In genomic region chr1:180966542-180966941, GRCm38 (mm10) we compare ENCODE assay signal across 12 mouse cellular contexts. TPM values are rescaled to one million over a fixed set of nuclear protein-coding genes. Genes with fewer than 3 reads are reported as not detected.
A peak's percentile ranks its signal among the peaks of the same experiment; 100 is the strongest.
DNase-seq lines count a peak whose midpoint lies in the region; ATAC-seq and TF ChIP-seq lines count a peak whose summit lies in the region.
"Had no signal": no experiment of that assay in that cellular context is flagged by ENCODE, and none has a peak within 500 bp of the region (broad histone marks: within the 10 kb centered on the region; RNA-seq: fewer than 3 reads in every experiment).

No protein-coding gene starts in this region.

- TF ChIP-seq POLR2A in thymus, adult 2 months (IDR thresholded peaks at IDR 0.05; ENCODE audit: control insufficient read depth, extremely low read depth, insufficient read depth, low read length, poor library complexity): no peak

- no peak for TF ChIP-seq CTCF in intestine, postnatal 0 days (IDR thresholded peaks at IDR 0.05; ENCODE audit: low read depth)
- TF ChIP-seq CTCF in thymus, adult 2 months (IDR thresholded peaks at IDR 0.05; ENCODE audit: borderline replicate concordance, control insufficient read depth, extremely low read depth, insufficient read depth, low read length, poor library complexity): no peak

- no peak overlapping the region for H3K27ac ChIP-seq in intestine, postnatal 0 days (ENCODE audit: low read depth, low read length)
- no peak overlapping the region for H3K27ac ChIP-seq in intestine, embryonic 15.5 days
- no peak overlapping the region for H3K27ac ChIP-seq in embryonic facial prominence, embryonic 14.5 days (replicated peaks; ENCODE audit: low read depth, low read length)
- no peak overlapping the region for H3K27ac ChIP-seq in thymus, adult 2 months (ENCODE audit: control insufficient read depth, insufficient read depth, low read length)
- H3K27ac ChIP-seq: limb, embryonic 10.5 days; macrophage had no signal

- H3K9me3 ChIP-seq in intestine, postnatal 0 days (ENCODE audit: control insufficient read depth): no peaks in the 10 kb centered on the region
- H3K9me3 ChIP-seq in intestine, embryonic 15.5 days: no peaks in the 10 kb centered on the region
- no peaks in the 10 kb centered on the region for H3K9me3 ChIP-seq in embryonic facial prominence, embryonic 14.5 days (ENCODE audit: control insufficient read depth, low read length)
- H3K9me3 ChIP-seq: limb, embryonic 10.5 days had no signal

- peak; percentile 88 for DNase-seq in Muller cell, postnatal 12 days (ENCODE audit: inconsistent ontology term)
- DNase-seq in embryonic facial prominence, embryonic 14.5 days (ENCODE audit: low spot score): peak; percentile 68
- peak; percentile 53 to 73 for DNase-seq in kidney, postnatal 4 days
- no peak for DNase-seq in thymus, adult 2 months
- no peak for DNase-seq in cerebellum, adult 11 months
- DNase-seq: cerebellum, adult 9-11 months had no signal

- no peak overlapping the region for H3K4me2 ChIP-seq in intestine, postnatal 0 days (replicated peaks; ENCODE audit: low read depth)
- H3K4me2 ChIP-seq in intestine, embryonic 15.5 days (replicated peaks): no peak overlapping the region
- H3K4me2 ChIP-seq in embryonic facial prominence, embryonic 14.5 days (ENCODE audit: low read depth, low read length): no peak overlapping the region

- H3K36me3 ChIP-seq in intestine, postnatal 0 days (ENCODE audit: control insufficient read depth, insufficient read depth): peaks cover 68% of the 10 kb centered on the region
- peaks cover 29% of the 10 kb centered on the region for H3K36me3 ChIP-seq in intestine, embryonic 15.5 days
- peaks cover 58% of the 10 kb centered on the region for H3K36me3 ChIP-seq in embryonic facial prominence, embryonic 14.5 days (ENCODE audit: control insufficient read depth, insufficient read depth, low read length)
- H3K36me3 ChIP-seq in thymus, adult 2 months (ENCODE audit: control insufficient read depth, insufficient read depth, low read length): peaks cover 18% of the 10 kb centered on the region; the same call in 1 of the 2 replicates

- no peak overlapping the region for H3K4me3 ChIP-seq in intestine, postnatal 0 days (ENCODE audit: low read depth, low read length)
- no peak overlapping the region for H3K4me3 ChIP-seq in intestine, embryonic 15.5 days (replicated peaks)
- H3K4me3 ChIP-seq in embryonic facial prominence, embryonic 14.5 days (ENCODE audit: low read depth, low read length): no peak overlapping the region
- H3K4me3 ChIP-seq in thymus, adult 2 months (ENCODE audit: control insufficient read depth, insufficient read depth, low read length): no peak overlapping the region
- H3K4me3 ChIP-seq: erythroblast, embryonic 14.5 days; limb, embryonic 10.5 days had no signal

- 0 out of 2 replicates have a peak, but pooled peaks have one; percentile 8 for ATAC-seq in intestine, postnatal 0 days
- ATAC-seq in intestine, embryonic 15.5 days: no peak
- ATAC-seq in embryonic facial prominence, embryonic 14.5 days (ENCODE audit: low read depth): 0 out of 2 replicates have a peak, but pooled peaks have one; percentile 9
- no peak for ATAC-seq in CD4-positive, CD25-positive, alpha-beta regulatory T cell, adult 4 months

- H3K9ac ChIP-seq in intestine, postnatal 0 days (ENCODE audit: low read depth, low read length): no peak overlapping the region
- H3K9ac ChIP-seq in intestine, embryonic 15.5 days: no peak overlapping the region
- H3K9ac ChIP-seq in embryonic facial prominence, embryonic 14.5 days (ENCODE audit: low read depth, low read length): no peak overlapping the region

- H3K4me1 ChIP-seq in intestine, postnatal 0 days (replicated peaks; ENCODE audit: control insufficient read depth, insufficient read depth, low read length): no peaks in the 10 kb centered on the region
- H3K4me1 ChIP-seq in intestine, embryonic 15.5 days (replicated peaks): no peaks in the 10 kb centered on the region
- H3K4me1 ChIP-seq in embryonic facial prominence, embryonic 14.5 days (ENCODE audit: control insufficient read depth, insufficient read depth, low read length): no peaks in the 10 kb centered on the region
- no peaks in the 10 kb centered on the region for H3K4me1 ChIP-seq in thymus, adult 2 months (replicated peaks; ENCODE audit: control insufficient read depth, insufficient read depth, low read length)
- H3K4me1 ChIP-seq: limb, embryonic 10.5 days had no signal

- H3K27me3 ChIP-seq in intestine, postnatal 0 days (replicated peaks; ENCODE audit: control insufficient read depth, insufficient read depth, low read length): no peaks in the 10 kb centered on the region
- H3K27me3 ChIP-seq in intestine, embryonic 15.5 days (replicated peaks): no peaks in the 10 kb centered on the region
- no peaks in the 10 kb centered on the region for H3K27me3 ChIP-seq in embryonic facial prominence, embryonic 14.5 days (replicated peaks; ENCODE audit: control insufficient read depth, insufficient read depth, low read length)
- H3K27me3 ChIP-seq in thymus, adult 2 months (ENCODE audit: control insufficient read depth, insufficient read depth, low read length): no peaks in the 10 kb centered on the region

- WGBS in intestine, postnatal 0 days: 65% methylated on average over 3 of the region's 3 CpGs
- 47% methylated on average over 3 of the region's 3 CpGs for WGBS in intestine, embryonic 15.5 days
- WGBS in embryonic facial prominence, embryonic 14.5 days: 37% methylated on average over 3 of the region's 3 CpGs
- WGBS in thymus, adult 2 months: 94% methylated on average over 3 of the region's 3 CpGs

RNA-seq across cellular contexts. Expression of gene Tmem63a, which starts 24.4 kb away (rescaled TPM):
- polyA plus RNA-seq in intestine, postnatal 0 days (2015; fragmentation: Nextera tagmentation; extraction: Ambion mirVana): 9.5 and 10.2 TPM in 2 replicates
- 15.0 and 15.8 TPM in 2 replicates for polyA plus RNA-seq in intestine, embryonic 15.5 days (2015; fragmentation: Nextera tagmentation; extraction: Ambion mirVana)
- 12.5 and 13.2 TPM in 2 replicates for polyA plus RNA-seq in embryonic facial prominence, embryonic 14.5 days (2014; fragmentation: Nextera tagmentation; extraction: Ambion mirVana)
- polyA plus RNA-seq in thymus, adult 2 months (2012; rRNA removed): 47.3 and 49.3 TPM in 2 replicates
- 10 to 100 TPM; 17.2 to 34.7 TPM for polyA plus RNA-seq in CD4-positive, CD25-positive, alpha-beta regulatory T cell, adult 4 months (2017; shearing (Covaris generic))

RNA-seq across cellular contexts. Expression of gene Lefty1, which starts 31.7 kb away (rescaled TPM):
- 0.90 and 1.3 TPM in 2 replicates for polyA plus RNA-seq in intestine, postnatal 0 days (2015; fragmentation: Nextera tagmentation; extraction: Ambion mirVana)
- 2.2 and 2.4 TPM in 2 replicates for polyA plus RNA-seq in intestine, embryonic 15.5 days (2015; fragmentation: Nextera tagmentation; extraction: Ambion mirVana)
- 2.9 and 3.2 TPM in 2 replicates for polyA plus RNA-seq in embryonic facial prominence, embryonic 14.5 days (2014; fragmentation: Nextera tagmentation; extraction: Ambion mirVana)
- 6.0 and 6.4 TPM in 2 replicates for polyA plus RNA-seq in thymus, adult 2 months (2012; rRNA removed)
- not detected for polyA plus RNA-seq in CD4-positive, CD25-positive, alpha-beta regulatory T cell, adult 4 months (2017; shearing (Covaris generic))

RNA-seq across cellular contexts. Expression of gene Ephx1, which starts 54.2 kb away (rescaled TPM):
- polyA plus RNA-seq in intestine, postnatal 0 days (2015; fragmentation: Nextera tagmentation; extraction: Ambion mirVana): 4.3 and 4.9 TPM in 2 replicates
- polyA plus RNA-seq in intestine, embryonic 15.5 days (2015; fragmentation: Nextera tagmentation; extraction: Ambion mirVana): 3.6 and 4.0 TPM in 2 replicates
- polyA plus RNA-seq in embryonic facial prominence, embryonic 14.5 days (2014; fragmentation: Nextera tagmentation; extraction: Ambion mirVana): 13.1 and 15.4 TPM in 2 replicates
- polyA plus RNA-seq in thymus, adult 2 months (2012; rRNA removed): 33.2 and 39.3 TPM in 2 replicates
- 100 to 1,000 TPM; 247 to 262 TPM for polyA plus RNA-seq in CD4-positive, CD25-positive, alpha-beta regulatory T cell, adult 4 months (2017; shearing (Covaris generic))
- polyA plus RNA-seq: erythroblast, embryonic 14.5 days had no signal

Comparison
In these comparisons a context has a peak if more than half of its experiments do, and no peak if none do; other contexts are left out.
1. ATAC-seq: peak in intestine, postnatal 0 days (single experiment) and embryonic facial prominence, embryonic 14.5 days (single experiment); none in intestine, embryonic 15.5 days (single experiment) and CD4-positive, CD25-positive, alpha-beta regulatory T cell, adult 4 months (single experiment).
2. DNase-seq: peak in Muller cell, postnatal 12 days (single experiment), embryonic facial prominence, embryonic 14.5 days (single experiment) and kidney, postnatal 4 days (2 of 2); none in thymus, adult 2 months (single experiment) and cerebellum, adult 11 months (single experiment).